Mouse (Mus musculus) liver, embryonic 14.5 days (tissue): ENCODE measurements around the gene Frmd4a. TPM values are rescaled to one million over a fixed set of nuclear protein-coding genes. Genes with fewer than 3 reads are reported as not detected.

Experiments
- ATAC-seq: fragments of 200-750 bp; cut with Nextera tagmentation; 2 replicates; pipeline ENCODE4 v1.8.0; 2017; ENCODE audit warnings: moderate number of reproducible peaks, mild to moderate bottlenecking, moderate library complexity; ENCODE audit not compliant: insufficient read depth
- DNase-seq, 3 experiments: peaks; one replicate each; pipeline ENCODE4 v3.0.0-alpha.2; 2012 to 2013; ENCODE audit warnings: low read depth in 3 of 3, low spot score in 3 of 3
- H3K27ac ChIP-seq: fragments of 300-500 bp; sonication (generic); 2 replicates; pipeline ENCODE4 v1.5.1; 2014; ENCODE audit warnings: moderate library complexity, mild to moderate bottlenecking, control low read depth, inconsistent platforms
- H3K27me3 ChIP-seq: fragments of 300-500 bp; sonication (generic); 2 replicates; pipeline ENCODE4 v1.6.1; 2014; ENCODE audit warnings: mild to moderate bottlenecking, low read length, moderate library complexity; ENCODE audit not compliant: control insufficient read depth, insufficient read depth
- H3K36me3 ChIP-seq: fragments of 300-500 bp; sonication (generic); replicated peaks from 2 replicates; pipeline ENCODE4 v1.6.1; 2014; ENCODE audit warnings: low read depth; ENCODE audit not compliant: control insufficient read depth, insufficient read depth
- H3K4me1 ChIP-seq, 2 experiments: fragments of 200-500 bp in 1 of 2; fragments of 300-500 bp in 1 of 2; sonication (generic) in 1 of 2; replicated peaks; 2 replicates each; pipeline ENCODE4 v1.6.1; 2012 to 2014; ENCODE audit warnings: antibody characterized with exemption in 1 of 2, inconsistent platforms in 1 of 2, low read length in 1 of 2; ENCODE audit not compliant: control insufficient read depth in 2 of 2, insufficient read depth in 2 of 2
- H3K4me2 ChIP-seq: fragments of 300-500 bp; sonication (generic); 2 replicates; pipeline ENCODE4 v1.6.1; 2014; ENCODE audit warnings: low read depth, mild to moderate bottlenecking, control low read depth, moderate library complexity
- H3K4me3 ChIP-seq, 2 experiments: fragments of 200-500 bp in 1 of 2; fragments of 300-500 bp in 1 of 2; sonication (generic) in 1 of 2; 2 replicates each; pipeline ENCODE4 v1.5.1; 2012 to 2014; ENCODE audit warnings: low read depth in 2 of 2, low read length in 2 of 2, mild to moderate bottlenecking in 2 of 2, control low read depth in 1 of 2, inconsistent platforms in 1 of 2, moderate library complexity in 1 of 2; ENCODE audit not compliant: insufficient read depth in 1 of 2
- H3K9ac ChIP-seq: fragments of 300-500 bp; sonication (generic); replicated peaks from 2 replicates; pipeline ENCODE4 v1.6.1; 2014; ENCODE audit warnings: mild to moderate bottlenecking, control low read depth, moderate library complexity
- H3K9me3 ChIP-seq: fragments of 300-500 bp; sonication (generic); 2 replicates; pipeline ENCODE4 v1.6.1; 2016; ENCODE audit warnings: low read length, mixed read lengths; ENCODE audit not compliant: control insufficient read depth
- CTCF ChIP-seq: IDR thresholded peaks from 2 replicates; pipeline ENCODE4 v1.5.1; 2016; ENCODE audit warnings: antibody characterized with exemption, low read depth, control low read depth
- EP300 ChIP-seq: IDR thresholded peaks from 2 replicates; pipeline ENCODE4 v1.6.1; 2016; ENCODE audit warnings: antibody characterized with exemption, low read depth
- WGBS: fragments of 180-500 bp; shearing (Covaris S2); extraction: QIAGEN DNeasy Blood & Tissue Kit; methylation state at CpG from one replicate; pipeline ENCODE4 v1.1.7; 2014; ENCODE audit not compliant: insufficient replicate concordance; 5-methylcytosine and 5-hydroxymethylcytosine counted together
- polyA plus RNA-seq, 2 experiments: library from polyadenylated mRNA; depleted of rRNA in 1 of 2; stranded (reverse) in 1 of 2; unstranded in 1 of 2; fragments of >200 nt; fragmentation: Nextera tagmentation in 1 of 2; extraction: Ambion mirVana in 1 of 2; gene quantifications; 2 replicates each; pipeline versions ENCODE4 v1.2.1 to v1.2.3; 2012 to 2014

Frmd4a gene
- polyA plus RNA-seq, 2 experiments: 11.0 to 11.2 TPM

DNA sequence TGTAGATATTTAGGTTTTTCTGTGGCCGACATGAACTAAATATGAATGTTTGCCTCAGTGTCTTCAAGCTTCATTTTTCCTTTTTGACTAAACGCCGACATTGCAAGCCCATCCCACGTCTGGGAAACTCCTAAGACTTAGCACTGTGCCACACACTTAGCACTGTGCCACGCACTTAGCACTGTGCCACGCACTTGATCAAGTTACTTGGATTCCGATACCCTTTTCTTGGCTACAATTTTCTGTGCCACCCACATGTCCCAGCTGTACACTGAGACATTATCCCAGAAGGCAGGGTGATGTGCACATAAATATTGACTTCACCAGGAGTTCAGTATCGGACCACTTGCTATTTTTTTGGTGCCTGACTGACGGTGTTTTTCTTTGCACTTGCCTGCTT is 482.4 kb downstream of the Frmd4a start:
- Histone ChIP-seq H3K4me2 (no peak overlapping the region), H3K4me3 (no peak overlapping the region), H3K36me3 (no peaks in the 10 kb centered on the region), H3K27me3 (no peaks in the 10 kb centered on the region), H3K27ac (no peak overlapping the region), H3K4me1 (peaks cover 0 to 6% of the 10 kb centered on the region in 2 experiments; a peak in 1 of 4 replicates), H3K9ac (no peak overlapping the region), H3K9me3 (no peaks in the 10 kb centered on the region)
- DNase-seq: no peak
- no peak for ATAC-seq
- TF ChIP-seq EP300 (no peak), CTCF (no peak)
- WGBS: 81% methylated on average over 9 of the region's 9 CpGs

DNA sequence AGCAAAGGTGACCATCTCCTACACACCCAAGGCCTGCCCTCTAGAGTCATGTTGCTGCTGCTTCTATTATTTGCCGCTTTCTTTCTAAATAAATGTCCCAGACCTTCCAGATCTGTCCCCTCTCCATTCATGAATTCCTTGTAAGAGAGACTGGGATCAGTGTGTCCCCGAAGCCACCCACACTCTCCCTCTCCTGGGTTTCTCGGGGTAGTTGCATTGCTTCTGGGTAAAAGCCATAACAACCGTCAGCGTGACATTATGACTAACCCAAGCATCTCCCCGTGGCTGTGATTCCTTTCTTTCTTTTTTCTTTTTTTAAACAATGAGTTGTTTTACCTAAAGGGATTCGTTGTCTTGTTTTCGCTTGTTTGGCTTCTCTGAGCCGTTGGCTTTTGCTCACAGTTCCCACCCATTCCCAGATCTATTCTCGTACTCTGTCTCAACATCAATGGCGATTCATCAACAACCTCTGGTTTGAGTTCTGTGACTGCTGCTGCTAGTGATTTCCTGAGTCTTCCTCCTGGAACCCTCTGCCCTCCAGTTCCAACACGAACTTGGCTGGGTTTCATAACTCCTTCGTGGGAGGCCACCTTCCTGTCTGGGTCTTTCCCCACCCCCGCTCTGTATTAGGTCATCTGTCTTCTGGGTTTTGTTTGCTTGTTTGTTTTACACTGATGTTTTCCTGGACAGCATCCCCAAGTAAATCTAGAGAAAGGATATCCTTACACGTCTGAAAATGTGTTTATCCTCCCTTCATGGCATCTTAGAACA is 483.9 kb downstream of the Frmd4a start:
- Histone ChIP-seq H3K27ac (no peak overlapping the region), H3K36me3 (no peaks in the 10 kb centered on the region), H3K4me2 (no peak overlapping the region), H3K9ac (no peak overlapping the region), H3K4me1 (peaks cover 0 to 6% of the 10 kb centered on the region in 2 experiments; a peak in 1 of 4 replicates), H3K27me3 (no peaks in the 10 kb centered on the region), H3K4me3 (no peak overlapping the region), H3K9me3 (no peaks in the 10 kb centered on the region)
- no peak for TF ChIP-seq CTCF
- TF ChIP-seq EP300: no peak
- ATAC-seq (no peak), DNase-seq (no peak)
- 47% methylated on average over 15 of the region's 15 CpGs for WGBS

DNA sequence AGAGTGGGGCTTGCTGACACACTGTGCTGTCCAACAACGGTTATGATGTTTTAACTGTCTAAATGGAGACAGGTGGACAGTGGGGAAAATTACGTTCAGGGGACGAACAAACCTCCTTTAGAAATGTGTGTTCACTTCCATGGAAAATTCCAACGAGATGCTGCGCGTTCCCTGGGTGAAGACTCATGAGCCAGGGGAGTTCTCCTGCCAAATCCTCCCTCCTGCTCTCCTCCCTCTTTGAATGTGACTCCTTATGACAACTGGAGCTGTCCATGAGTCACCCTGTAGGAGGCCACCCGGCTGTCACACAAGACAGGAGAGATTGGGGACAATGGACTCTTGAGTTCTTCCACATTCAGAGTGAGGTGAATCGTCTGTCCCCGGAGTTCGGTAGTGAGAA is 486.9 kb downstream of the Frmd4a start:
- no peak overlapping the region for H3K9ac ChIP-seq
- H3K27ac ChIP-seq: no peak overlapping the region
- no peaks in the 10 kb centered on the region for H3K9me3 ChIP-seq
- no peaks in the 10 kb centered on the region for H3K27me3 ChIP-seq
- H3K4me2 ChIP-seq: no peak overlapping the region
- peaks cover 0 to 8% of the 10 kb centered on the region in 2 experiments; a peak in 1 of 4 replicates for H3K4me1 ChIP-seq
- no peaks in the 10 kb centered on the region for H3K36me3 ChIP-seq
- no peak for ATAC-seq
- TF ChIP-seq EP300: no peak
- no peak for TF ChIP-seq CTCF
- no peak overlapping the region for H3K4me3 ChIP-seq
- DNase-seq: no peak
- WGBS: 72% methylated on average over 10 of the region's 10 CpGs

DNA sequence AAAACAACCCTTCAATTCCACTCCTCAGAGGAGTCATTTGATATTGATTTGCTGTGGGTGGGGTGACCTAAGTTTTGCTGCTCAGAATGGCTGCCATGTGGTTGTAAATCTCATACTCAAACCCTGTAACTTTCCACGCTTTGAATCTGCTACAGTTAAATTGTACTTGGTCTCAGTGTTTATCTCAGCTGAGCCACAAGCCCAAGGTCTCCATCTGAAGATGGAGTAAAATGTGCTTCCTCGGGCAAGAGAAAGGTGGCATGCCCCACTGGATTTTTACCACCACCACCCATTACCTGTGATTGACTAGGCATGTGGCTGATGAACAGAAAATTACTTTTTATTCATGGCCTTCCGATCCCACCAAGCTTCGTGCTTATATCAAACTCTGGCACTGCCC is 488.2 kb downstream of the Frmd4a start:
- TF ChIP-seq CTCF: no peak
- TF ChIP-seq EP300: no peak
- Histone ChIP-seq H3K4me2 (no peak overlapping the region), H3K27ac (no peak overlapping the region), H3K4me1 (peaks cover 0 to 9% of the 10 kb centered on the region in 2 experiments; a peak in 2 of 4 replicates), H3K36me3 (no peaks in the 10 kb centered on the region), H3K9ac (no peak overlapping the region), H3K4me3 (no peak overlapping the region), H3K27me3 (no peaks in the 10 kb centered on the region), H3K9me3 (no peaks in the 10 kb centered on the region)
- no peak for ATAC-seq
- 73% methylated on average over 4 of the region's 4 CpGs for WGBS
- no peak for DNase-seq

DNA sequence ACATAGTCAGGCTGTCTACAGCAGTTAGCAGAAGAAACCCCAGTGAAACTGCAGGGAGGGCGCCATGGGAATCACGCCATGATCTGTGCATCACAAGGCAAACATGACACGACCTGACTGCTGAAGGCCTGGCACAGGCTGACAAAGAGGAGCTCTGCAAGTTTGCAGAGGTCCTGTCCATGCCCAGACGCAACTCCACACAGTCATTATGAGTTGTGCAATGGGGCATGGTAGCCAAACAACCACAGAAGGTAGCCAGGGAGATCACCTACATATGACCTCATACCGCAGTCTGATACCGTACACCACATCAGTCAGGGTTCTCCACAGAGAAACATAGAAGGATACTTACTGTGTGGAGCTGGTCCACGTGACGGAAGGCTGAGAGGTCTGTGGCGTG is 489.1 kb downstream of the Frmd4a start:
- WGBS: 72% methylated on average over 9 of the region's 9 CpGs
- Histone ChIP-seq H3K9me3 (no peaks in the 10 kb centered on the region), H3K27me3 (no peaks in the 10 kb centered on the region), H3K4me2 (no peak overlapping the region), H3K36me3 (no peaks in the 10 kb centered on the region), H3K9ac (no peak overlapping the region), H3K4me3 (no peak overlapping the region), H3K27ac (no peak overlapping the region), H3K4me1 (peaks cover 0 to 7% of the 10 kb centered on the region in 2 experiments; a peak in 2 of 4 replicates)
- TF ChIP-seq EP300: no peak
- no peak for TF ChIP-seq CTCF
- DNase-seq: no peak
- ATAC-seq: no peak
